Mouse (Mus musculus) neural tube, embryonic 14.5 days (tissue): ENCODE data around the gene Lrrc49. TPM values are rescaled to one million over a fixed set of nuclear protein-coding genes. Genes with fewer than 3 reads are reported as not detected.

Source experiments
- ATAC-seq: fragments of 200-750 bp; cut with Nextera tagmentation; 2 replicates; pipeline ENCODE4 v1.8.0; 2017; ENCODE audit warnings: low read depth, mild to moderate bottlenecking, moderate TSS enrichment, moderate library complexity
- H3K27ac ChIP-seq: fragments of 300-500 bp; sonication (generic); 2 replicates; pipeline ENCODE4 v1.5.1; 2014; ENCODE audit warnings: low read depth, mild to moderate bottlenecking, control low read depth, low read length, moderate library complexity, mixed read lengths
- H3K27me3 ChIP-seq: fragments of 300-500 bp; sonication (generic); 2 replicates; pipeline ENCODE4 v1.6.1; 2014; ENCODE audit warnings: low read length; ENCODE audit not compliant: control insufficient read depth, insufficient read depth
- H3K36me3 ChIP-seq: fragments of 300-500 bp; sonication (generic); 2 replicates; pipeline ENCODE4 v1.6.1; 2014; ENCODE audit warnings: low read length, mixed read lengths; ENCODE audit not compliant: control insufficient read depth, insufficient read depth
- H3K4me1 ChIP-seq: fragments of 300-500 bp; sonication (generic); 2 replicates; pipeline ENCODE4 v1.6.1; 2014; ENCODE audit warnings: low read length; ENCODE audit not compliant: control insufficient read depth, insufficient read depth
- H3K4me2 ChIP-seq: fragments of 300-500 bp; sonication (generic); 2 replicates; pipeline ENCODE4 v1.6.1; 2014; ENCODE audit warnings: mild to moderate bottlenecking, low read depth, low read length, control low read depth
- H3K4me3 ChIP-seq: fragments of 300-500 bp; sonication (generic); 2 replicates; pipeline ENCODE4 v1.5.1; 2014; ENCODE audit warnings: low read depth, low read length, control low read depth, mixed read lengths
- H3K9ac ChIP-seq: fragments of 300-500 bp; sonication (generic); replicated peaks from 2 replicates; pipeline ENCODE4 v1.6.1; 2014; ENCODE audit warnings: low read depth, mild to moderate bottlenecking, control low read depth, low read length, mixed read lengths
- H3K9me3 ChIP-seq: fragments of 300-500 bp; sonication (generic); 2 replicates; pipeline ENCODE4 v1.6.1; 2016; ENCODE audit warnings: low read length; ENCODE audit not compliant: control insufficient read depth
- WGBS: fragments of 180-500 bp; shearing (Covaris S2); extraction: QIAGEN DNeasy Blood & Tissue Kit; methylation state at CpG from one replicate; pipeline ENCODE4 v1.1.7; 2014; 5-methylcytosine and 5-hydroxymethylcytosine counted together
- polyA plus RNA-seq: library from polyadenylated mRNA; unstranded; fragments of >200 nt; fragmentation: Nextera tagmentation; extraction: Ambion mirVana; gene quantifications from 2 replicates; pipeline ENCODE4 v1.2.1, GENCODE M21; 2014

Gene Lrrc49
- polyA plus RNA-seq, 1 experiment from 2014 or later: 91.0 TPM

DNA sequence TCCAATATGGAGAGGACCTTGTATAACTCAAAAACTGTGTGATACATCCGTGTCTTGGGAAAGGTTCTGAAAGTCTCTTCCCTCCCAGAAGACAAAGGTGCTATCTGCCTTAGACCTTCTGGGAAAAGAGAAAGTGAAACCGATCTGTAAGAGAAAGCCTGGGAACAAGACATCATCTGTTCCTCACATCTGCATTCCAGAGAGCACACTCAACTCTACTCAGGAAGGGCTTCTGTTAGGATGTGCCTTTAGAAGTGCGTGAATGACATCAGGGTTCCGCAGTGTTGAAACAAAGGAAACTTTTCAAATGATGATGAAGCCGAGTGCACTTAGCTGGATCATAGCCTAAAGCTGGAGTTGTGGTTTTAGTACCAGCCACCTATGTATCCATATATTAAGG, 23.1 kb downstream of the Lrrc49 start:
- Histone ChIP-seq H3K4me3 (no peak overlapping the region), H3K4me1 (no peaks in the 10 kb centered on the region), H3K27me3 (no peaks in the 10 kb centered on the region), H3K9ac (no peak overlapping the region), H3K36me3 (peaks cover 33% of the 10 kb centered on the region), H3K9me3 (no peaks in the 10 kb centered on the region), H3K4me2 (no peak overlapping the region), H3K27ac (no peak overlapping the region)
- no peak for ATAC-seq
- WGBS: 87% methylated on average over 5 of the region's 5 CpGs

GRCm38 (mm10) chr9:60664385-60664784, 23.6 kb downstream of the Lrrc49 start:
- Histone ChIP-seq H3K4me2 (no peak overlapping the region), H3K9ac (no peak overlapping the region), H3K4me1 (no peaks in the 10 kb centered on the region), H3K27ac (no peak overlapping the region), H3K36me3 (peaks cover 30% of the 10 kb centered on the region), H3K4me3 (no peak overlapping the region), H3K9me3 (no peaks in the 10 kb centered on the region), H3K27me3 (no peaks in the 10 kb centered on the region)
- WGBS: 97% methylated on average over 12 of the region's 12 CpGs
- no peak for ATAC-seq

DNA sequence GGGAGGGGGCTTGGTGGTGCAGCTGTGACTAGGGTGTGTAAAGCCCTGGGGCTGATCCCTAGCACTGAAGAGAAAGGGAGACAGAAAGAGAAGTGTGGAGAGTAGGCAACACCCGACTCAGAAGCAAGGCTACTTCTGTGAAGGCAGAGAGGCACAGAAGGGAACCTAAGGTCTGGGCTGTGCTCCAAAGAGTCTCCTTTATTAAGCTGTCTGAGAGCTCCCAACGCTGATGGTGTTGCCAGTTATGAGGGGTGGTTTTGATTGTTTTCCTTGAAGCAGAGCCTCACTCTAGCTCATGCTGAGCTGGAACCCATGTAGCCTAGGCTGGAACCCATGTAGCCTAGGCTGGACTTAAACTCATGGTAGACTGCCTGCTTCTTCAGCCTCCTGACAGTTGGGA, 25.0 kb downstream of the Lrrc49 start:
- no peak overlapping the region for H3K27ac ChIP-seq
- no peak for ATAC-seq
- no peak overlapping the region for H3K4me2 ChIP-seq
- no peaks in the 10 kb centered on the region for H3K9me3 ChIP-seq
- H3K27me3 ChIP-seq: no peaks in the 10 kb centered on the region
- H3K9ac ChIP-seq: no peak overlapping the region
- no peak overlapping the region for H3K4me3 ChIP-seq
- WGBS: 86% methylated on average over 2 of the region's 2 CpGs
- H3K36me3 ChIP-seq: peaks cover 17% of the 10 kb centered on the region
- no peaks in the 10 kb centered on the region for H3K4me1 ChIP-seq

DNA sequence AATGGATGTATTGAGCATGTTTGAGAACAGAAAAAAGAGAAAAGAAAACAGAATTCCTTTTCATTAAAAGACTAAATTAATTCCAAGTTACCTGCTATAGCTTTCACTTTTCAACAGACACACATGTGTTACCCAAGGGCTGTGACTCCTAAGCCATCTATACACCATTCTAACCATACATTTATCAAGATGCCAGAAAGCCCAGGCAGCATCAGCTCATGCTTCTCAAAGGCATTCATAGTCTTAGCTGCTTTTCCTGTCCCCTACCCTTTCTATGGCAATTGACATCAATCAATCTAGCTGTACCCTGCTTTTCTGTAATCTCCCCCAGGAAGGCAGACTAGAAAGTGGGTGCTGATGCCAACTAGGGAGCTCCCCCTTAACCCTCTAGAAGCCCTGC, 34.4 kb downstream of the Lrrc49 start:
- no peak for ATAC-seq
- no peak overlapping the region for H3K9ac ChIP-seq
- no peaks in the 10 kb centered on the region for H3K27me3 ChIP-seq
- H3K4me1 ChIP-seq: peaks cover 6% of the 10 kb centered on the region; the same call in 1 of the 2 replicates
- no peaks in the 10 kb centered on the region for H3K36me3 ChIP-seq
- H3K9me3 ChIP-seq: no peaks in the 10 kb centered on the region
- no peak overlapping the region for H3K27ac ChIP-seq
- no peak overlapping the region for H3K4me3 ChIP-seq
- H3K4me2 ChIP-seq: no peak overlapping the region

DNA sequence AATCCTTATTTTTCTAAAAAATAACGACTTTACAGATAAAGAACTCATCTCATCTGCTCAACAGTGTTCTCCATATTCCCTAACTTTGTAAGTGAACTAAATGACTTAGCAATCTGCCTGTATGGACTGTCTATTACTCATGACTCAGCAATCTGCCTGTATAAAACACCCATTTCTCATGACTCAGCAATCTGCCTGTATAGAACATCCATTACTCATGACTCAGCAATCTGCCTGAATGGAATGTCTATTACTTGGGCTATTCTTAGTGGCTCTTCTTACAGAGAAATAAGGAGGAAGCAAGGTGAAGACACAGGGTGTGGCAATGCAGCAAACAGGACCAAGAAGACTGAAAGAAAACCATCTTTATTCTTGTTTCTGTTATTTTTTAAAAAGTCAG, 34.8 kb downstream of the Lrrc49 start:
- Histone ChIP-seq H3K9ac (no peak overlapping the region), H3K27me3 (no peaks in the 10 kb centered on the region), H3K27ac (no peak overlapping the region), H3K4me2 (no peak overlapping the region), H3K9me3 (no peaks in the 10 kb centered on the region), H3K4me3 (no peak overlapping the region), H3K4me1 (peaks cover 11% of the 10 kb centered on the region; the same call in 1 of the 2 replicates), H3K36me3 (no peaks in the 10 kb centered on the region)
- ATAC-seq: no peak
- 98% methylated on average over 1 of the region's 1 CpGs for WGBS

DNA sequence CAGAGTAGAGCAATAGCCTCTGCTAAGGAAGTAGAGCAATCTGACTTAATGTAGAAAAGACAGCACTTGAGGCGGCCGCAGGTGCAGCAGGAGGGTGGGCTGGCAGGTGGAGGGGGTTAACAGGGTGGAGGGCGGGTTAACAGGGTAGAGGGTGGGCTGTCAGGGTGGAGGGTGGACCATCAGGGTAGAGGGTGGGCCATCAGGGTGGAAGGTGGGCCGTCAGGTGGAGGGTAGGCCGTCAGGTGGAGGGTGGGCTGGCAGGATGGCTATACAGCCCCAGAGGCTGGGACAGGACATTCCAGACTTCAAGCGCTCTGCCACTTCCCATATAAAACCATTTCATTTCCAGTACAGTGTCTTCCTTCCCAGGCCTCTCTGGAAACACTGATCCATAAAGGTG, 37.7 kb downstream of the Lrrc49 start:
- Histone ChIP-seq H3K4me2 (no peak overlapping the region), H3K9ac (peak overlapping the region; percentile 11; the same call in 1 of the 2 replicates), H3K4me3 (no peak overlapping the region), H3K27ac (peak overlapping the region; percentile 52; the same call in 1 of the 2 replicates), H3K9me3 (no peaks in the 10 kb centered on the region), H3K27me3 (no peaks in the 10 kb centered on the region), H3K36me3 (no peaks in the 10 kb centered on the region), H3K4me1 (peaks cover 11% of the 10 kb centered on the region; the same call in 1 of the 2 replicates)
- 56% methylated on average over 6 of the region's 6 CpGs for WGBS
- peak; percentile 21; the same call in 1 of the 2 replicates for ATAC-seq

- Histone ChIP-seq H3K27ac (peak overlapping the region; percentile 55), H3K9ac (no peak overlapping the region; the same call in 1 of the 2 replicates), H3K36me3 (no peaks in the 10 kb centered on the region), H3K9me3 (no peaks in the 10 kb centered on the region), H3K27me3 (no peaks in the 10 kb centered on the region), H3K4me3 (peak overlapping the region; percentile 7; the same call in 1 of the 2 replicates), H3K4me2 (peak overlapping the region; percentile 12), H3K4me1 (peaks cover 11% of the 10 kb centered on the region; the same call in 1 of the 2 replicates)
- peak; percentile 65; the same call in 1 of the 2 replicates for ATAC-seq
- 11% methylated on average over 18 of the region's 18 CpGs for WGBS
Observed at GRCm38 (mm10) chr9:60648981-60649975, 38.7 kb downstream of the Lrrc49 start.

GRCm38 (mm10) chr9:60633601-60634000, 54.4 kb downstream of the Lrrc49 start:
- WGBS: 78% methylated on average over 2 of the region's 2 CpGs
- H3K27ac ChIP-seq: no peak overlapping the region
- no peak overlapping the region for H3K4me2 ChIP-seq
- no peaks in the 10 kb centered on the region for H3K36me3 ChIP-seq
- no peaks in the 10 kb centered on the region for H3K27me3 ChIP-seq
- ATAC-seq: no peak
- H3K9me3 ChIP-seq: no peaks in the 10 kb centered on the region
- H3K4me3 ChIP-seq: no peak overlapping the region
- H3K9ac ChIP-seq: no peak overlapping the region
- no peaks in the 10 kb centered on the region for H3K4me1 ChIP-seq

DNA sequence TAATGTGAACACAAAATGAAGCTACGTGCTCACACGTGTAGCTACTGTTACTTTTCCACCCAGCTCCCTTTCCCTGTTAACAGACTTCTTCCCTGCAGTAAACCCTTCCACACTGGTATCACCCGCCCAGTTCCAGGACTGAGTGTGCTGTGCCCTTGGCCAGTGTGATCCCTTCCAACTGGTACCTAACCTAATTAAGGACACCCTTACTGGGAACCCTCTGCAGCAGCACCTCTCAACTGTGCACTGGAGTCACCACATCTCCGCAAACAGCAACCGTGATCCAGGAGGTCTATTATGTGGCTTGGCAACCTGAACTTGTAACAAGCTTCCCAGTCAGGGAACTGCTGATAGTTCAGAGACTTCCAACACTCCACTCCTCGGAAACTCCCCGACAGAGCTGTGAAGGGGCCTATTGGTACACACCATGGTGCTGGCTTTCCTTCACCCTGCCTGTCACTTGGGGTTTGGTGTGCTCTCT, 61.6 kb downstream of the Lrrc49 start:
- no peak overlapping the region for H3K27ac ChIP-seq
- no peaks in the 10 kb centered on the region for H3K36me3 ChIP-seq
- H3K4me2 ChIP-seq: no peak overlapping the region
- no peaks in the 10 kb centered on the region for H3K9me3 ChIP-seq
- no peak overlapping the region for H3K4me3 ChIP-seq
- H3K4me1 ChIP-seq: peaks cover 4% of the 10 kb centered on the region; the same call in 1 of the 2 replicates
- no peaks in the 10 kb centered on the region for H3K27me3 ChIP-seq
- H3K9ac ChIP-seq: no peak overlapping the region
- WGBS: 72% methylated on average over 7 of the region's 7 CpGs
- ATAC-seq: no peak
